Mouse (Mus musculus): ENCODE results near the gene Psat1. TPM values are rescaled to one million over a fixed set of nuclear protein-coding genes. Genes with fewer than 3 reads are reported as not detected.

Psat1 gene
- 20.8 TPM for total RNA-seq (2023)

GRCm38 (mm10) chr19:15947237-15947636 lies at the start of gene Psat1:
Gene Psat1, minus strand, starts transcription at chr19:15947337.

GRCm38 (mm10) chr19:15984449-15985171 lies 37.5 kb upstream of the Psat1 start, which contains the start of gene Cep78:
Gene Cep78, minus strand, starts transcription at chr19:15984989.

Other genes starting within 250 kb of the Psat1 start
- gene Cep78, start 37.7 kb upstream of the Psat1 start, total RNA-seq (2023), result 7.1 TPM
- 14.7 TPM for gene Gnaq, start 185.5 kb upstream of the Psat1 start, total RNA-seq (2023)

Measured in CD8-positive naive resting alpha-beta T cell, adult 57 days (primary cell).